Mouse (Mus musculus): ENCODE data around the gene Gjb4. TPM values are rescaled to one million over a fixed set of nuclear protein-coding genes. Genes with fewer than 3 reads are reported as not detected.

Gjb4 gene
- polyA plus RNA-seq, 1 experiment from 2014 or later: not detected

DNA sequence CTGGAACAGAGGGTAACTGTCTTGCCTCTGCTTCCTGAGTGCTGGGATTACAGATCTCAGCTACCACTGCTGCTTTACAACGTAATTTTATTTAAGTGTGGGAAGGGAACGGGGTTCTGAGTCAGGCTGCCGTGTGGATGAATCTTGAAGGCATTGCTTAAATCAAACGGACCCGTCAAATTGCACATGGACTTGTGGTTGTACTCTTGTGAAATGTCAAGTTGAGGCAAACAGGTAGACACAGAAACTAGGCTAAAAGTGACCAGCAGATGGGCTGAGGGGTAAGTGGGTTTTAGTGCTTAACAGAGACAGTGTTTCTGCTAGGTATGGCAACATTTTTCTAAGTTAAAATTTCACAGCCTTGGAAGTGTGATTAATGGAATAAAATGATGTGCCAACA, 16.2 kb downstream of the Gjb4 start:
- Histone ChIP-seq H3K4me3 (no peak overlapping the region), H3K9me3 (no peaks in the 10 kb centered on the region), H3K27ac (no peak overlapping the region), H3K4me1 (peaks cover 5% of the 10 kb centered on the region), H3K27me3 (ENCODE audit: insufficient read depth, poor library complexity, severe bottlenecking) (peaks cover 28% of the 10 kb centered on the region), H3K36me3 (no peaks in the 10 kb centered on the region)
- 86% methylated on average over 5 of the region's 5 CpGs for WGBS
- no peak for DNase-seq (ENCODE audit: low spot score)

DNA sequence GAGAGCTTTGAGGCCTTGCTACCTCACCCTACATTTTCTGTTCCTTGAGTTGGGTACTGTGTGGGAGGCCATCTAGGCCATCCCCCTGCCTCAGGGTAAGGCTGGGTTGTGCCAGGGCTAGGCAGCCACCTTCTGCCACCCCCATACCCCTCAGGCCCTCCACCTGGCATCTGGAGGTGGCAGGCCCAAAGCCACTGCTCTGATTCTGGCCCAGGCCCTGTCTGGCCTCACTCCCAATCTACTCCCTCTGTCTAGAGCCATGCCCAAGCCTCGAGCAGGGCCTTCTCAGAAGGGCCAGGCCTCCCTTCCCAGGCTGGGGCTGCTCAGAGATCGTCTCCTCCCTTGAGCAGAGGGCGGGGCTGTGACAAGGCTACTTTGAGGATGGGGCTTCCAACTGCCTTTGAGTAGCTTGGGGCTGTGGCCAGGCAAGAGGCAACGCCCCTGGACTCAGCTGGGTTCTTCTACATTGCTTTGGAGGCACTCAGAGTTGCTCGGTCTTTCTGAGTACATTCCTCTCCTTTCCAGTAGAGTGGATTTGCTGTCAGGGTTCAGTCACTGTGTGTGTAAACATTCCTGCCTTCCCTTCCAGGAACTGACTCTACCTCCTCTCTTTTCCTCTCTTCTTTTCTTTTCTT, 18.9 kb downstream of the Gjb4 start:
- Histone ChIP-seq H3K27me3 (ENCODE audit: insufficient read depth, poor library complexity, severe bottlenecking) (peaks cover 43% of the 10 kb centered on the region), H3K27ac (peak overlapping the region; percentile 59; the same call in 1 of the 2 replicates), H3K4me3 (no peak overlapping the region), H3K9me3 (no peaks in the 10 kb centered on the region), H3K36me3 (no peaks in the 10 kb centered on the region), H3K4me1 (peaks cover 17% of the 10 kb centered on the region)
- 27% methylated on average over 5 of the region's 5 CpGs for WGBS
- no peak for DNase-seq (ENCODE audit: low spot score)

- Histone ChIP-seq H3K36me3 (no peaks in the 10 kb centered on the region), H3K4me3 (no peak overlapping the region), H3K9me3 (no peaks in the 10 kb centered on the region), H3K27ac (no peak overlapping the region), H3K27me3 (ENCODE audit: insufficient read depth, poor library complexity, severe bottlenecking) (peaks cover 76% of the 10 kb centered on the region), H3K4me1 (peaks cover 25% of the 10 kb centered on the region)
- 22% methylated on average over 13 of the region's 13 CpGs for WGBS
- DNase-seq (ENCODE audit: low spot score): no peak
Measured at GRCm38 (mm10) chr4:127331171-127331570, 22.7 kb downstream of the Gjb4 start.

DNA sequence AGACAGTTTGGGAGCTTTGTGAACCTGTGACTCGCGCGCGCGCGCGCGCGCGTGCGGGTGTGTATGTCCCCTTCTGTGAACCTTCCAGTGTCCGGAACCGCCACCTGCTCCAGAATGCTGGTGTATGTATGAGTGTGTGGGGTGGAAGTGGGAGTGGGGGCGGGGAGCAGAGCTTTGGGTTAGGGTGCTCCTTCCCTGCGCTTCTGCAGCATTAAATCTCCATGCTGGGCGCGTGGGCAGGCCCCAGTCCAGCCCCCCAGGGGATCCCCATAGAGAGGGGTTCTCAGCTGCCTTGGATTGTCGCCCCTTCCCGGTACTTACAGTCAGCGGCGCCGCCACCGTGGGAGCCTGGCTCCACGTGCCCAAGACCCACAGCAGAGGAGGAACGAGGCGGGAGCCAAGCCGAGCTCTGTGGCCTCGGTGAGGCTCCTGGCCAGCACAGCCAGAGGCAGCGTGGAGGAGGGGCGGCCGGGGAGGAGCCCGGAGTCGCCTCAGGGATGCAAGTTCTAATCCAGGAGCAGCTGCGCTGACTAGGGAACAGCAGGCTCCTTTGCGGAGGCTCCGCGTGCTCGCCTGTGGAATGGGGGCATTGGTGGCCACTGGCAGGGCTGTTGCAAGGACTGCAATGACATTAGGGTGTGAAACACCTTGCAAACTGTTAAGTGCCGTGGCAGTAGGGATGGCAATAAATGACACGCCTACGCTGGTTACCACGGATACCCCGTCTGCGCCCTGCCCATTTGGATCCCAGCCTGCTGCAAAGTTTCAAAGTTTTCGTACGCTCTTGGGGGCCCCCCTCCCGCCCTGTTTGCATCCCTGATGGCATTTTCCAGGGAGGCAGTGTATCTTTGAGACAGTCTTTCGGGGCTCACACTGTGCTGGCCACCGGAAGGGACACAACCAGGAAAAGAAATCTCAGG, 23.4 kb downstream of the Gjb4 start, which contains the start of gene Gjb3:
Gene Gjb3 (minus strand): TSS at position 664 of the 920 bp plus-strand sequence.
- WGBS: 2% methylated on average over 49 of the region's 49 CpGs
- Histone ChIP-seq H3K27ac (peak within 1 kb of the TSS; percentile 47; the same call in 1 of the 2 replicates), H3K9me3 (no peaks in the 10 kb centered on the region), H3K4me3 (peak within 1 kb of the TSS; percentile 46), H3K4me1 (peaks cover 25% of the 10 kb centered on the region), H3K36me3 (no peaks in the 10 kb centered on the region), H3K27me3 (ENCODE audit: insufficient read depth, poor library complexity, severe bottlenecking) (peaks cover 83% of the 10 kb centered on the region)
- no peak for DNase-seq (ENCODE audit: low spot score)

DNA sequence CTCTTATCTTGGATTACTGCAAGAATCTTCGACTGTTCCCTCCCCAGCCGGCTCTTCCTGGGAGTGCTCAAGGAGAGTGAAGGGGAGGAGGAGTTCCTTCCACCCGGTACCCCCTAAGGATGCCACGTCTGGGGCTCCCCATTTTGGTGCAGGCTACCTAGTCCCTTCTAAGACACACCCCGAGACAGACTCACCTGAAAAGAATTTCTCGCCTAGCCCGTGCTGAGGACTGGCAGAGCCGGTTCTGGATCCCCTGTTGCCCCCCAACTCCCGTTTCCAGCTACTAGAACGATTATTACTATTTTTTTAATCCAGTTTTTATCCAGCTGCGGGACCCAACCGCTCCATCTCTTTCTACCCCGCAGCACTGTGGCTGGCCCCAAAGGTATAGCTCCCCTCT, 24.1 kb downstream of the Gjb4 start:
- peaks cover 87% of the 10 kb centered on the region for H3K27me3 ChIP-seq (ENCODE audit: insufficient read depth, poor library complexity, severe bottlenecking)

GRCm38 (mm10) chr4:127329046-127329445, 24.8 kb downstream of the Gjb4 start:
- no peaks in the 10 kb centered on the region for H3K9me3 ChIP-seq
- DNase-seq (ENCODE audit: low spot score): no peak
- H3K4me3 ChIP-seq: no peak overlapping the region
- H3K27ac ChIP-seq: no peak overlapping the region
- no peaks in the 10 kb centered on the region for H3K36me3 ChIP-seq
- H3K4me1 ChIP-seq: peaks cover 20% of the 10 kb centered on the region
- 14% methylated on average over 3 of the region's 3 CpGs for WGBS
- peaks cover 87% of the 10 kb centered on the region for H3K27me3 ChIP-seq (ENCODE audit: insufficient read depth, poor library complexity, severe bottlenecking)

More for the DNA sequence above, 24.1 kb downstream of the Gjb4 start:
- Histone ChIP-seq H3K36me3 (no peaks in the 10 kb centered on the region), H3K4me1 (peaks cover 21% of the 10 kb centered on the region), H3K27ac (0 out of 2 replicates have a peak overlapping the region, but pooled peaks have one; percentile 47), H3K4me3 (peak overlapping the region; percentile 46), H3K9me3 (no peaks in the 10 kb centered on the region)
- 1% methylated on average over 13 of the region's 13 CpGs for WGBS
- DNase-seq (ENCODE audit: low spot score): no peak

GRCm38 (mm10) chr4:127328378-127328777, 25.5 kb downstream of the Gjb4 start:
- WGBS: 46% methylated on average over 7 of the region's 7 CpGs

GRCm38 (mm10) chr4:127327749-127328148, 26.1 kb downstream of the Gjb4 start:
- no peaks in the 10 kb centered on the region for H3K36me3 ChIP-seq
- no peak overlapping the region for H3K27ac ChIP-seq
- no peaks in the 10 kb centered on the region for H3K9me3 ChIP-seq
- WGBS: 65% methylated on average over 6 of the region's 6 CpGs
- H3K4me1 ChIP-seq: peaks cover 20% of the 10 kb centered on the region
- DNase-seq (ENCODE audit: low spot score): no peak
- peaks cover 79% of the 10 kb centered on the region for H3K27me3 ChIP-seq (ENCODE audit: insufficient read depth, poor library complexity, severe bottlenecking)
- H3K4me3 ChIP-seq: no peak overlapping the region

More at GRCm38 (mm10) chr4:127328378-127328777, 25.5 kb downstream of the Gjb4 start:
- H3K4me3 ChIP-seq: no peak overlapping the region
- no peaks in the 10 kb centered on the region for H3K9me3 ChIP-seq
- peaks cover 83% of the 10 kb centered on the region for H3K27me3 ChIP-seq (ENCODE audit: insufficient read depth, poor library complexity, severe bottlenecking)
- no peak overlapping the region for H3K27ac ChIP-seq
- no peaks in the 10 kb centered on the region for H3K36me3 ChIP-seq
- DNase-seq (ENCODE audit: low spot score): no peak
- peaks cover 20% of the 10 kb centered on the region for H3K4me1 ChIP-seq

DNA sequence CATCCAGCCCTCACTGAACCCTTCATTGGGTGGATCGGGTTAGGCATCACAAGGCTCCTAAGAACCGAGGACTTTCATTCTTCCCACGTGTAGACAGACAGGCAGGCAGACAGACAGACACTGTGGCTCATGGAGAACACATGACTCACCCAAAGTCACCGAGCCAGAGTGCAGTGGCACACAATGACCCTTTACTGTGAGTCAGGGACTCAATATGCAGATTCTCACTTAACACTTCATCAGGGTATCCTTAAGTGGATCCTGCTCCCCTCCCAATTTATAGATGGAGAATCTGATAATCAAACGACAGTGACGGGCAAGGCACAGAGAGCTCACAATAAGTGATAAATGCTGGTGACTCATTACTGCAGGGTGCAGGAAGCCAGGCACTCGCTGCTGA, 26.6 kb downstream of the Gjb4 start:
- no peak overlapping the region for H3K4me3 ChIP-seq
- peaks cover 74% of the 10 kb centered on the region for H3K27me3 ChIP-seq (ENCODE audit: insufficient read depth, poor library complexity, severe bottlenecking)
- WGBS: 29% methylated on average over 7 of the region's 7 CpGs

DNA sequence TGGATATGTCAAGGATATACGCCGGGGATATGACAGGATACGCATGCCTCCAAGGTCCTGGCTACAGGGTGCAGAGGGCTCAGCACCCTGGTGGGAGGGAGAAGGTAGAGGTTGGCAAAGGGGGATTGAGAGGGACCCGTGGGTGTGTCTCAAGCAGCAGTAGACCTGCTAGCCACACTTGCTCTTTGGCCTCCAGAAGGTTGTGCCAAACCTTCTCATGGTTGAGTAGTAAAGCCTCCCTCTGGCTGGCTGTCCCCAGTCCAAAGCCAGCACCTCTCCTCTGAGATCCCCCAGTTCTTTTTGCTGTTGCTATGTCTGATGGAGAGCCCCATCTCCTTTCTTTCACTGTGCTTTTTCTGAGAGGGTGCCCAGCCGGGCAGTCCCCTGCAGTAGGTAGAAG, 28.6 kb downstream of the Gjb4 start:
- Histone ChIP-seq H3K4me1 (peaks cover 11% of the 10 kb centered on the region), H3K36me3 (no peaks in the 10 kb centered on the region), H3K27me3 (ENCODE audit: insufficient read depth, poor library complexity, severe bottlenecking) (peaks cover 54% of the 10 kb centered on the region), H3K4me3 (no peak overlapping the region), H3K27ac (no peak overlapping the region), H3K9me3 (no peaks in the 10 kb centered on the region)
- DNase-seq (ENCODE audit: low spot score): no peak
- WGBS: 83% methylated on average over 5 of the region's 5 CpGs

More for the DNA sequence above, 26.6 kb downstream of the Gjb4 start:
- no peak overlapping the region for H3K27ac ChIP-seq
- no peaks in the 10 kb centered on the region for H3K36me3 ChIP-seq
- DNase-seq (ENCODE audit: low spot score): no peak
- H3K9me3 ChIP-seq: no peaks in the 10 kb centered on the region
- H3K4me1 ChIP-seq: peaks cover 20% of the 10 kb centered on the region

- H3K27me3 ChIP-seq (ENCODE audit: insufficient read depth, poor library complexity, severe bottlenecking): peaks cover 49% of the 10 kb centered on the region
- H3K9me3 ChIP-seq: no peaks in the 10 kb centered on the region
- no peak overlapping the region for H3K27ac ChIP-seq
- H3K4me3 ChIP-seq: no peak overlapping the region
- peak; percentile 88 for DNase-seq (ENCODE audit: low spot score)
- 11% methylated on average over 6 of the region's 6 CpGs for WGBS
- H3K36me3 ChIP-seq: no peaks in the 10 kb centered on the region
- H3K4me1 ChIP-seq: peaks cover 6% of the 10 kb centered on the region
Measured at GRCm38 (mm10) chr4:127324759-127325158, 29.1 kb downstream of the Gjb4 start.

- Histone ChIP-seq H3K4me3 (no peak overlapping the region), H3K27ac (no peak overlapping the region), H3K9me3 (no peaks in the 10 kb centered on the region), H3K36me3 (no peaks in the 10 kb centered on the region), H3K27me3 (ENCODE audit: insufficient read depth, poor library complexity, severe bottlenecking) (peaks cover 44% of the 10 kb centered on the region), H3K4me1 (peaks cover under 1% of the 10 kb centered on the region; the same call in 1 of the 2 replicates)
- 76% methylated on average over 10 of the region's 10 CpGs for WGBS
- no peak for DNase-seq (ENCODE audit: low spot score)
Measured at GRCm38 (mm10) chr4:127324296-127324695, 29.6 kb downstream of the Gjb4 start.

GRCm38 (mm10) chr4:127323651-127324050, 30.2 kb downstream of the Gjb4 start:
- peaks cover 44% of the 10 kb centered on the region for H3K27me3 ChIP-seq (ENCODE audit: insufficient read depth, poor library complexity, severe bottlenecking)
- no peak overlapping the region for H3K4me3 ChIP-seq
- no peaks in the 10 kb centered on the region for H3K4me1 ChIP-seq
- H3K27ac ChIP-seq: no peak overlapping the region
- no peaks in the 10 kb centered on the region for H3K36me3 ChIP-seq
- WGBS: 71% methylated on average over 3 of the region's 3 CpGs
- DNase-seq (ENCODE audit: low spot score): no peak
- no peaks in the 10 kb centered on the region for H3K9me3 ChIP-seq
